Mouse (Mus musculus) E14TG2a.4 (cell line): ENCODE measurements around the gene Map2k6.

Experiments
- CTCF ChIP-seq: conservative IDR thresholded peaks from 2 replicates; pipeline ENCODE4 v1.5.1; 2014; ENCODE audit warnings: low read length
- NANOG ChIP-seq: IDR thresholded peaks from 2 replicates; pipeline ENCODE4 v1.6.1; 2014; ENCODE audit warnings: borderline replicate concordance, low read length, mixed read lengths

DNA sequence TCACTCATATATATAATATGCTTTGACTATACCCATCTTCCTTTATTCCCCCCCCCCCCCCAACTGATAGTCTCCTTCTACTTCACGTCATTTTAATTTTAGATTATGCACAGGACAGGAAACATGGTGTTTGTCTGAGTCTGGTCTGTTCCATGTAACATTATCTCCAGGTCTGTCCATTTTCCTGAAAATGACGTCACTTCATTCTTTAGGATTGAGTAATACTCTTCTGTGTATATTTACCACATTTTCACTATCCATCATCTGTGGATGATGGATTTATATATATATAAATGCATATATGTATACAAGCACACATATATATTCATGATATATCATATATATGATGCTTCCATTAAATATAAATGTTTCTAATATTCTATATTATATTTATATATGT is 70.1 kb downstream of the Map2k6 start:
- no peak for TF ChIP-seq CTCF
- no peak for TF ChIP-seq NANOG
